Mouse (Mus musculus) adrenal gland, postnatal 10 days (tissue): Measurements from ENCODE around the gene Spaca7. TPM values are rescaled to one million over a fixed set of nuclear protein-coding genes. Genes with fewer than 3 reads are reported as not detected.
A peak's percentile ranks its signal among the peaks of the same experiment; 100 is the strongest.
"Not testable (repeated sequence)": the region's sequence is repeated elsewhere in the genome, so short reads cannot be mapped to it uniquely, and the experiment has no call there.

Experiments used
- DNase-seq: peaks from one replicate; pipeline ENCODE4 v3.0.0; 2021; ENCODE audit warnings: mixed read lengths
- total RNA-seq, 2 experiments: library from RNA; stranded (reverse); gene quantifications; 2 replicates each; pipeline ENCODE4 v1.2.3; 2021

Spaca7 gene
- total RNA-seq, 2 experiments from 2014 or later: not detected

DNA sequence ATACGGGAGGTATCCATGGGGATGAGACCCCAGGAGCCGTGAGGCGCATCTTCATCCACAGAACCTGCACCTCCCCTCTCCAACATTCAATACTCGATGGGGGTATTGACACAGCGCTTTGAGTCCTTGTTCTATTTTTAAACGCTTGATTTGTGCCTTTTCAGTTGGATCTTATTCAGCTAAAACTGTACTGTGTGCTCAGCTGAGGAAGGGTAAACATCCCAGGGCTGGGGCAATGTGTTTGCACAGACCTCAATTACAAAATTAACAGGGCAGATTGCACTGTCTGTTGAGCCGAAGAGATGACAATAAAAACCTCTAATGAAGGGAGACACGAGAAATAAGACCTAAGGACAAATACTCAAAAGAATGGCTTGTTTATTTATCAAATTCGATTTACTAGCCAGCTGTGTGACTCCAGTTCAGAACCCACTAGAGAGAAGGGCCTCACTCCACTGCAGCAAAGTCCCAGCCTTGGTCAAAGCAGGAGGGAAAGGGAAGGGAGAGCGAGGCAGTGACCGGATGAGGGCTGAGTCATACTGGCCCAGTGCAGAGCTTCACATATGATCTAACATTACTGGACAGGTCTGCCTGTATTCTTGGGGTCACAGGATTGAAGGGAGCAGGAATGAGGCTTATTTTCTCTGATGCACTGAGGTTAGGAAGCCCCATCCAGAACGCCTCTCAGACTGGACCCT is 37.1 kb downstream of the Spaca7 start:
- DNase-seq: no peak

DNA sequence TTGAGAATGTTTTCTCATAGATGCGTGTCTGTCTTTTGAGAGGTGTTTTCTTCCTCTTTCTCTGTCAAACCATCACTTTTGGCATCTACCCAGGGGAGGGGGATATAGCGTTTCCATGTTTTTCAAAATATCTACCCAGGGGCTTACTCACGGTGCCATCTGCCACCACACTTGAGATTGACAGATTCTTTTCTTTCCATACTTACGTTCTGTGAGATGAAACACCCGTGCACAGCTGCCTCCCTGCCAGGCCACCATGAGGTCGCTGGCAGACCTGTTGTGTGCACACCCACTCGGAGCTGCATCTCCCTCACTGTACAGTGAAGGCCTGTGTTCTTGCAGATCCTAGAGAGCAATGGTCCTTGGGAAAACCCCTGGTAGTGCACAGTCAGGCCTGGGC is 40.4 kb downstream of the Spaca7 start:
- no peak for DNase-seq

GRCm38 (mm10) chr8:12617369-12617768 is 44.5 kb downstream of the Spaca7 start:
- not testable (repeated sequence) for DNase-seq

DNA sequence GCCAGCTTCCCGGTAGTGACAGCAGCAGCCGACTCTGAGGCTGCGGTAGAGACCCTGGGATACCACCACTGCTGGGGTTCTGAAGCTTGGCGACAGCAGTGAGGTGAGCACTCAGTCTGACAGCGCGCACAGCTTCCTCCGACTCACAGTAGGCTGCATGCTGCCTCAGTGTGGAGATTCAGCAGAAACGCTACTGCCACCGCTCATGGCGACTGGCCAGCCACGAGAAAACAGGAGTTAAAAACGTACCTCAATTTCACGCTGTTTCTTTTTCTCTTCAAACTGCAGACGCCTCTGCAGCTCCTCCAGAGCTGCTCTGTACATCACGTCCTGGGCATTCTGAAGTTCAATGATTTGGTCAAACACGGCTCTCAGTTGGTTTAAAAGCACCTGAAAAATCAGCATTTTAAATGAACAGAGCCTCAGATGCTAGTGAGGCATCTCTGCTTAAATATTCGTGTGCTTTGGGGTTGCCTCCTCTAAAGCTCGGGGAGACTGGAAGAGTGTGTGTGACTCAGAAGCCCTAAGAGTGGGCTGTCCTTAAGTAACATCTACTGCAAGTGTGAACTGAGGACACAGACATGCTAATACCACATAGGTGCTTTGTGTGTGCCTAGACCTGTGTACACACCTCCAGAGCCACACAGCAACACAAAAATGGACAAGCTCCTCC is 48.9 kb downstream of the Spaca7 start:
- no peak for DNase-seq

- no peak for DNase-seq
These were observed 53.1 kb downstream of the Spaca7 start for GRCm38 (mm10) chr8:12625890-12626289.

DNA sequence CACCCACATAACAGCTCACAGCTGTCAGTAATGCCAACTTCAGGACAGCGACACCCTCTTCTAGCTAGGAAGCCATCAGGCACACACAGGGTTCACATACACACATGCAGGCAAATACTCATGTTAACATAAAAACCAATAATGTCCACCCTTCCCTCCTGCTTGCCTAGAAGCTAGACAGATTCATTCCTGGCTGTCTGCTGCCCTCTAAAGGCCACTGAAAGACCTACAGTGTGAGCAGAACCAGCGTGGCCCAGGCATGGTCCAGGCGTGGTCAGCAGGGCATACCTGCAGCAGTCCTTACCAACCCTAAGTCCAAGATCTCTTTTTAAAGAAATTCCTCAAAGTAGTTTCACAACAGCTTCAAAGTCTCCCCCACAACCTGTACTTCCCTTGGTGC is 56.2 kb downstream of the Spaca7 start:
- peak; percentile 59 for DNase-seq

- no peak for DNase-seq
These were observed 62.5 kb downstream of the Spaca7 start for GRCm38 (mm10) chr8:12635366-12635765.

DNA sequence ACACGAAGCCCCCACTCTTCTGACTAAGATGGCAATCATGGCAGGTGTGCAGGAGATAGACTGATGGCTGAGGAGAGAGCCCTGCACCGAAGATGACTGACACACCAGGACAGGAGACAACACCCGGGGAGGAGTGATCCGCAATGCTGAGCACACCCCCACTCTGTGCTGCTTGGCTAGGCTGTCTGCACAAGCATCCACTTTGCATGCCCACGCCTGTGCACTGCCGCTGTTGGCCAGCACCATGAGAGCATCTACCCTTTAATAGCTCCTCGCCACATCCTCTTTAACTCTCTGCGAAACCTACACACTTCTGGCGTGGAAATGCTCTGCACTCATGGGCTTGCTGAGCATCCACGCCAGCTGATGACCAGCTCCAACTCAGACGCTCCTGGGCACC is 65.6 kb downstream of the Spaca7 start:
- DNase-seq: no peak

- DNase-seq: no peak
These were observed 68.7 kb downstream of the Spaca7 start for GRCm38 (mm10) chr8:12641527-12641926.

- no peak for DNase-seq
These were observed 71.5 kb downstream of the Spaca7 start for GRCm38 (mm10) chr8:12644341-12644740.

- DNase-seq: no peak
These were observed 72.1 kb downstream of the Spaca7 start for GRCm38 (mm10) chr8:12644894-12645293.

- no peak for DNase-seq
These were observed 73.7 kb downstream of the Spaca7 start for GRCm38 (mm10) chr8:12646536-12646935.

DNA sequence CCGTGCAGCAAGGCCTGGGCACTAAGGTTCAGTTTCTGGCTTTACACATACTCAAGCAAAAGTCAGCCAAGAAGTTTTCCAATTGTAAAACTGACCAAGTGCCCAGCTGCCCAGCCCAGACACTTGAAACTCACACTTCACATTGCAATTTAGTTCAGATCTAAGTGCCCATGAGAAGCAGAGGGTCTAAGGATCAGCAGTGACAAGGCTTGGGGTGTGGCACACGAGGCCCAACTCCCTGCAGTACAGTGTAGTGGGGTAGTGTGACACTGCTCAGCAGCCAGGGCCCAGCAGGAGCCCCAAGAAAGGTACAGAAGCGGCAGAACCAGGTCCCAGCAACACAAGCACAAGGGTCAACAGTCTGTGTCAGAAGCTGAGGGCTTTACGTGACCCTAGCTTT is 76.1 kb downstream of the Spaca7 start:
- DNase-seq: no peak

Other genes starting within 250 kb of the Spaca7 start
- not detected for gene Sox1, start 177.7 kb upstream of the Spaca7 start, total RNA-seq
- gene Tubgcp3, start 99.2 kb downstream of the Spaca7 start, total RNA-seq: 10 to 100 TPM; 29.6 to 34.4 TPM
- gene Atp11a, start 184.0 kb downstream of the Spaca7 start, total RNA-seq: 10 to 100 TPM; 45.9 to 53.5 TPM